Mouse (Mus musculus) liver (tissue): ENCODE results near the gene Pcif1.

Experiments used
- DNase-seq: peaks from one replicate; pipeline ENCODE4 v3.0.0-alpha.2; 2020; ENCODE audit warnings: mixed read lengths

Pcif1 gene

DNA sequence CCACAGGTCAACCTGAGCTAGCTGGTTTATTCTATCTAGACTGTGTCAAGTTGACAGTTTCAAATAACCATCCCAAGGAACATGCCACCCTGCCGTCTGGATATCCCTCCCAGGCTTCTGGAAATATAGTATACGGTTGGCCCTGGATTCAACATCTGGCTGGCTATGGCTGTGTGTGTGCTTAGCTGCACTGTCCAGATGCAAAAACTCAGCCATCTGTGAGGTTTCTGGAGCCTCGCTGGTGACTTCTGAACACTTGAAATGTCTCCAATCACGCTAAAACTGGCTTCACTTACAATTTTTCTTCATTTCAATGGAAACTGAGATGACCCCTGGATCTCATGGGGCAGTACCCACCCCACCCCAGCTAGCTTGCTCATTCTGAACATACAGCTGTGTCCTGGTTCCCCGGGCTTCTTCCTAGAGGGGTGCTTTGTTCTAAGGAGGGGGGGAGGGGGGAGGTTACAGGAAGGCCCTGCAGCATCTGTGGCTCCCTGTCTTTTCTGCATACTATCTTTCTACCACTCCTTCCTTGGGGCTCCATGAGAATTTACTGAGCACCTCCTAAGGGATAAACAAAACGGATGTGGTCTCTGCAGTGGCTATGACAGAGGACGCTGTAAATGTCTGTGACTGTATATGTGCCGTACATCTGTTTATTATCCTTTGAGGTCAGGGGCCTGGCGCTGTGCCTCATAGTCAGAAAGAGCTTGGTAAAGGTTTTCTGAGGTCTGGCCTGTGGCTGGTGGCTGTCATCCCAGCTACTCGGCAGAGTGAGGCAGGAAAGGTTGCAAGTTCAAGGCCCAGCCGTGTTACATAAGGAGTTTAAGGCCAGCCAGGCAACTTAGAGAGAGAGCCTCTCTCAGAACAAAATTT lies 51.8 kb downstream of the Pcif1 start:
- no peak for DNase-seq

DNA sequence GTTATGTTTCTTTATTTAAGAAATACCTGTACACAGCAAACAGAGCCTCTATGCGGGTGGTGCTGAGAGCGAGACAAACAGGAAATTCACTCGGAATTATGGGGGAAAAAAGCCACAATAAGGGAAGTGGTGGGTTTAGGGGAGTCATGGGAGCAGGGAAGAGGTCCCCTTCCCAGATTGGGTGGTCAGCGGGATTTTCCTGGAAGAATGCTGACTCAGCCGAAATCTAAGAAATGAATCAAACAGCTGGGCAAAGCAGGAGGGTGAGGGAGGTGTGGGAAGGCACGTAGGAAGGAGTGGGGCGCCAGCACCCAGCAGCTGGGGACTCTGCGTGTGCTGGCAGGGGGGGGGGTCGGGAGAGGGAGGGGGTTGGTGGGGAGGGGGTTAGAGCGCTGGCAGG lies 54.4 kb downstream of the Pcif1 start:
- no peak for DNase-seq

DNA sequence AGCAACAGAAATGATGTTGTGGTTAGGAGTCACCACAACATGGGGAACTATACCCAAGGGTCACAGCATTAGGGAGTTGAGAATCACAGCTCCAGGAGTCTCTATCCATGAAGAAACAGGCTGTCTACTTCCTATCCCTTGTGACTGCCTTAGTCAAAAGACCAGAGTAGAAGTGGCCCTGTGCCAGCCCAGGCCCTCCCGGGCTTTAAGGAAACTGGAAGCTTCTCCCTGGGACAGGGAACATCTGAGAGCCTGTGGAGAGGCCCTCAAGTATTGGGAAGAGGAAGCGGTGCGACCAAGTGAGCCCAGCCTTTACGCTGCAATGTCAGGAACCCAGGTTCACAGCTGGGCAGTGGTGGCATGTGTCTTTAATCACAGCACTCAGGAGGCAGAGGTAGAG lies 56.9 kb downstream of the Pcif1 start:
- DNase-seq, result no peak

DNA sequence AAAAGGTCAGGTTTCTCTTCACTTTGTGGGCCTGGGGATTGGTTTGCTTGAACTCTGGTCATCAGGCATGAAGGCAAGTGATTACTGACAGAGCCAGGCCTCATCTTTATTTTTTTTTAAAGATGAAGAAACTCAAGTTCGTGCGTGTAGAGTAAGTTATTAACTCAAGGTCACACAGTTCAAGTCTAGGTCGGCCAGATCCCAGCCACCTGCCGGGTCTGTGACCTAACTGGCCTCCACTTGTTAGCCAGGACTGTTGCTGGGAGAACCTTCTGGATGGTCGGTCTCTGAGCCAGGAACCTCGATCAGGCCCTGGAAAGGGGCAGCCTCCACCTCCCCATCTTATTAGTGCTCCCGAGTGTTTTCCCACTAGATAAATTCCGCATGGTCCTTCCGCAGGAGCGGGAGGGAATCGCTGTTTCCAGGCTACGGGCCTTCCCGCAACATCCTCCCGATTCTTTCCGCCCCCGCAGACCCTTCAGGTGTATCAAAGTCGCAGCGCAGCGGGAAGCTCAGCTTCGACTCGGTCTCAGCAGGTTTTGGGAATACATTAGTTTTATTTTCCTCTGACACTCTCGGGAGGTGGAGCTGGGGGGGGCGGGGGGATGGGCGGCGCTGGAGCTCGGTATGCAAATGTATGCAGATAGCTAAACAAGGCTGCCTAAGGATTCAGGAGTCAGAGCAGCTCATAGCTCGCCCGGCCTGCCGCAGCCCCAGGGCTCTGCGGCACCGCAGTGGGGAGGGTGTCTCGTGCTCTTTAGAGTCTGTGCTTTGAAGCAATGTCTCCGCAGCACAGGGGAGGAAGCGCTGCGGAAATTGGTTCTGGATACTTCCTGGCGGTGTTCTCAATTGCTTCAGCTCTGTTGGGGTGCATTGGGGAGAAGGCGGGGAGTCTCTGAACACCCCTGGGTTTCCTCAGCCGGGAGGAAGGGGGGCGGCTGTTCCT lies 59.3 kb downstream of the Pcif1 start:
- DNase-seq, result peak; percentile 53

DNA sequence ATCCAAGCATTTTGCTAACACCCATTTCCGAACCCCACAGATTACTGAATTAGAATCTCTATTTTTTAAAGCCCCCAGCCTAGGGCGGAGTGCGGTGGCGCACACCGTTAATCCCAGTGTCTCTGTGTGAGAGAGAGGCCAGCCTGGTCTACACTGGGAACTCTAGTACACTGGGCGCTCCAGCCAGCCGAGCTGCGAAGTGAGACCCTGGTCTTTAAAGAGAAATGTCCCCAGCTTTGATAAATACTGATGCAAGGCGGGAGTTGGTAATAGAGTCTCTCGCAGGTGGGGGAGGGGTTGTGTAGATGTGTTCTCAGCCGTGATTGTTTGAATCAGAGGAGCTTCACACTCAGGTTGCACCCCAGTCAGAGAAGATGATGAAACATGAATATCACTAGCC lies 60.0 kb downstream of the Pcif1 start:
- DNase-seq, result no peak

DNA sequence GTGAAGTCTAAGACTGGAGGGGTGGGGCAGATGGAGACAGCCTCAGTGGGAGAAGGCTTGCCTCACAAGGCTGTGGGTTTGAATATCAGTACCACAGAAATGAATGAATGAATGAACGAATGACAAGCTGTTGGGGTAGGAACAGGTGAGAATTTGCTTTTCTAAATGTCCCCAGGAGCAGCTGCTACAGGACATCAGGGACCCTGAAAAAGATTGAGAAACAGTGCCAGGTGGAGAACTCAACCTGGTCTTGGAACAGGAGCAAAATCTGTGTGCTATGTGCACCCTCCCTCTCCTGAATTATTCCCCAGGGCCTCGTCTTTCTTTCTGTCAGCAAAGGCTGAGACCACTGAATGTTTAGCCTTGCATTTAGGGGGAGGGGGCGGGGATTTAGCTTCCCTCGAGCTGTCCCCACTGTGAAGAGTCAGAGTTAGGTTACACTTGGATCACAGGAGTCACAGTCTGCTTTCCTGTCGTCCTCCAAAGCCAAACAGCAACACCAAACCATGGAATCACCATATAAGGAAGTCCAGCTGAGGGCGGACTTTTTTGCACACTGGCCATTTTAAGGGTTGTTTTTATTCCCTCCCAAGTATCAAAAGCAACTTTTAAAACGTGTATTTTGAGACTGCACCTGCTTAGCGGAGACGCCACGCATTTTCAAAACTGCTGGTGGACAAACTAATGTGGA lies 61.2 kb downstream of the Pcif1 start, which contains the start of gene Mmp9:
Mmp9 (plus strand) TSS at position 641 of the 691 bp plus-strand sequence.
- no peak for DNase-seq

DNA sequence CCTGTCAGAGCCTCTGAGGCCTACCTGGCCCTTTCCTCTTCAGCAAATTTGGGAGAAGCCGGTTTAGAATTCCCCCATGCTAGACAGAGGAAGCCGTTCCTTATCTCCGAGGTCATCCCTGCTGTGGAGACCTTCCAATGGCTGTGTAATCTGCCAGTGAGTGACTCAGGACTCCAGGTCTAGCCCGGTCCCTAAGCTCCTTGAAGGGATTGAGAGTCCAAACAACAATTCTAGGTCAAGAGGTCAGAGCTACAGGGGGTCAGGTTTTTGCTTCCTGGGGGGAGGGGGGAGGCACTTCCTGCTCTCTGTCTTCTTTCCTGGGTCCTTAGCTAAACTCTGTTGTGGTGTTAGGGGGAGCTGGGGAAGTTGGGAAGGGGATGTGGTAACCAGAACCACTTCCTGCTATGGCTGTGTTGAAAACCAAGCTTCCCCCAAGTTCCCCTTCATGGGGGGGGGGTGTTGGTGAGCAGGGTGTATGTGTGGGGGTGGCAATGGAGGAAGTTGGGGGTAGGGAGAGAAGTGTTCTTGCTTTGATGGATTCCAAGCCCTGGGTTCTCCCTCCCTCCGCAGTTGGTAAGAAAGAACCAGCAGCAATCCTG lies 63.7 kb downstream of the Pcif1 start:
- DNase-seq, result peak; percentile 50
